Mouse (Mus musculus): Measurements from ENCODE around the gene Tfip11. TPM values are rescaled to one million over a fixed set of nuclear protein-coding genes. Genes with fewer than 3 reads are reported as not detected.

Gene Tfip11
- polyA plus RNA-seq, 1 experiment, result 44.9 TPM

- H3ac ChIP-seq (ENCODE audit: control insufficient read depth, insufficient read length, low read depth), result no peak overlapping the region
- H3K27me3 ChIP-seq (ENCODE audit: control insufficient read depth, insufficient read depth, insufficient read length), result no peaks in the 10 kb centered on the region
- peaks cover 80% of the 10 kb centered on the region for H3K79me3 ChIP-seq (ENCODE audit: low read depth)
- peaks cover 62% of the 10 kb centered on the region for H3K36me3 ChIP-seq (ENCODE audit: control insufficient read depth, insufficient read depth)
- no peak overlapping the region for H3K4me3 ChIP-seq (ENCODE audit: insufficient read depth, poor library complexity, severe bottlenecking)
- H3K79me2 ChIP-seq (ENCODE audit: control insufficient read depth, insufficient read depth), result peaks cover 99% of the 10 kb centered on the region
- TF ChIP-seq MAX (IDR thresholded peaks at IDR 0.05), result no peak
These were observed 25.3 kb upstream of the Tfip11 start for GRCm38 (mm10) chr5:112300721-112301308.

GRCm38 (mm10) chr5:112301694-112302093, 24.5 kb upstream of the Tfip11 start:
- H3K79me3 ChIP-seq (ENCODE audit: low read depth), result peaks cover 74% of the 10 kb centered on the region
- peaks cover 71% of the 10 kb centered on the region for H3K36me3 ChIP-seq (ENCODE audit: control insufficient read depth, insufficient read depth)
- H3K79me2 ChIP-seq (ENCODE audit: control insufficient read depth, insufficient read depth), result peaks cover 99% of the 10 kb centered on the region
- no peaks in the 10 kb centered on the region for H3K27me3 ChIP-seq (ENCODE audit: control insufficient read depth, insufficient read depth, insufficient read length)
- TF ChIP-seq FOSL1 (IDR thresholded peaks at IDR 0.05; ENCODE audit: insufficient read depth, low read length, poor library complexity, severe bottlenecking) (no peak), CEBPB (IDR thresholded peaks at IDR 0.05; ENCODE audit: low read depth) (no peak), MYOG (IDR thresholded peaks at IDR 0.05; ENCODE audit: control insufficient read depth, extremely low read depth, insufficient read length) (no peak), CTCF (IDR thresholded peaks at IDR 0.05; ENCODE audit: control insufficient read depth, insufficient read depth, insufficient read length) (no peak), USF1 (IDR thresholded peaks at IDR 0.05; ENCODE audit: low read depth) (no peak)
- no peak overlapping the region for H3K4me3 ChIP-seq (ENCODE audit: insufficient read depth, poor library complexity, severe bottlenecking)
- H3ac ChIP-seq (ENCODE audit: control insufficient read depth, insufficient read length, low read depth), result no peak overlapping the region

- H3K79me3 ChIP-seq (ENCODE audit: low read depth), result peaks cover 71% of the 10 kb centered on the region
- TF ChIP-seq USF1 (IDR thresholded peaks at IDR 0.05; ENCODE audit: low read depth), result no peak
- TF ChIP-seq FOSL1 (IDR thresholded peaks at IDR 0.05; ENCODE audit: insufficient read depth, low read length, poor library complexity, severe bottlenecking), result no peak
- TF ChIP-seq MYOG (IDR thresholded peaks at IDR 0.05; ENCODE audit: control insufficient read depth, extremely low read depth, insufficient read length), result no peak
- no peak for TF ChIP-seq CEBPB (IDR thresholded peaks at IDR 0.05; ENCODE audit: low read depth)
- no peak for TF ChIP-seq CTCF (IDR thresholded peaks at IDR 0.05; ENCODE audit: control insufficient read depth, insufficient read depth, insufficient read length)
- TF ChIP-seq MYOD1 (IDR thresholded peaks at IDR 0.05; ENCODE audit: control insufficient read depth, insufficient read length, low read depth), result no peak
- no peak for TF ChIP-seq MAX (IDR thresholded peaks at IDR 0.05)
- H3ac ChIP-seq (ENCODE audit: control insufficient read depth, insufficient read length, low read depth), result no peak overlapping the region
- H3K79me2 ChIP-seq (ENCODE audit: control insufficient read depth, insufficient read depth), result peaks cover 93% of the 10 kb centered on the region
- no peak overlapping the region for H3K4me3 ChIP-seq (ENCODE audit: insufficient read depth, poor library complexity, severe bottlenecking)
- peaks cover 73% of the 10 kb centered on the region for H3K36me3 ChIP-seq (ENCODE audit: control insufficient read depth, insufficient read depth)
- no peaks in the 10 kb centered on the region for H3K27me3 ChIP-seq (ENCODE audit: control insufficient read depth, insufficient read depth, insufficient read length)
These were observed 23.8 kb upstream of the Tfip11 start for GRCm38 (mm10) chr5:112302310-112302709.

- TF ChIP-seq MYOG (IDR thresholded peaks at IDR 0.05; ENCODE audit: control insufficient read depth, extremely low read depth, insufficient read length) (no peak), MAX (IDR thresholded peaks at IDR 0.05) (no peak), FOSL1 (IDR thresholded peaks at IDR 0.05; ENCODE audit: insufficient read depth, low read length, poor library complexity, severe bottlenecking) (no peak), USF1 (IDR thresholded peaks at IDR 0.05; ENCODE audit: low read depth) (no peak), CEBPB (IDR thresholded peaks at IDR 0.05; ENCODE audit: low read depth) (no peak), MYOD1 (IDR thresholded peaks at IDR 0.05; ENCODE audit: control insufficient read depth, insufficient read length, low read depth) (no peak), CTCF (IDR thresholded peaks at IDR 0.05; ENCODE audit: control insufficient read depth, insufficient read depth, insufficient read length) (no peak)
- Histone ChIP-seq H3K27me3 (ENCODE audit: control insufficient read depth, insufficient read depth, insufficient read length) (no peaks in the 10 kb centered on the region), H3K36me3 (ENCODE audit: control insufficient read depth, insufficient read depth) (peaks cover 84% of the 10 kb centered on the region), H3ac (ENCODE audit: control insufficient read depth, insufficient read length, low read depth) (no peak overlapping the region), H3K4me3 (ENCODE audit: insufficient read depth, poor library complexity, severe bottlenecking) (no peak overlapping the region), H3K79me3 (ENCODE audit: low read depth) (peaks cover 37% of the 10 kb centered on the region), H3K79me2 (ENCODE audit: control insufficient read depth, insufficient read depth) (peaks cover 64% of the 10 kb centered on the region)
These were observed 20.3 kb upstream of the Tfip11 start for GRCm38 (mm10) chr5:112305842-112306241.

GRCm38 (mm10) chr5:112313222-112313885, 12.8 kb upstream of the Tfip11 start:
- peaks cover 72% of the 10 kb centered on the region for H3K36me3 ChIP-seq (ENCODE audit: control insufficient read depth, insufficient read depth)
- TF ChIP-seq MYOG (IDR thresholded peaks at IDR 0.05; ENCODE audit: control insufficient read depth, extremely low read depth, insufficient read length), result no peak
- no peak for TF ChIP-seq CTCF (IDR thresholded peaks at IDR 0.05; ENCODE audit: control insufficient read depth, insufficient read depth, insufficient read length)
- TF ChIP-seq MAX (IDR thresholded peaks at IDR 0.05), result no peak
- TF ChIP-seq CEBPB (IDR thresholded peaks at IDR 0.05; ENCODE audit: low read depth), result no peak
- no peak for TF ChIP-seq FOSL1 (IDR thresholded peaks at IDR 0.05; ENCODE audit: insufficient read depth, low read length, poor library complexity, severe bottlenecking)
- no peak for TF ChIP-seq MYOD1 (IDR thresholded peaks at IDR 0.05; ENCODE audit: control insufficient read depth, insufficient read length, low read depth)
- TF ChIP-seq USF1 (IDR thresholded peaks at IDR 0.05; ENCODE audit: low read depth), result no peak
- peaks cover 7% of the 10 kb centered on the region for H3K79me2 ChIP-seq (ENCODE audit: control insufficient read depth, insufficient read depth)
- peaks cover 1% of the 10 kb centered on the region for H3K79me3 ChIP-seq (ENCODE audit: low read depth)
- H3ac ChIP-seq (ENCODE audit: control insufficient read depth, insufficient read length, low read depth), result no peak overlapping the region
- no peak overlapping the region for H3K4me3 ChIP-seq (ENCODE audit: insufficient read depth, poor library complexity, severe bottlenecking)
- no peaks in the 10 kb centered on the region for H3K27me3 ChIP-seq (ENCODE audit: control insufficient read depth, insufficient read depth, insufficient read length)

- Histone ChIP-seq H3ac (ENCODE audit: control insufficient read depth, insufficient read length, low read depth) (no peak overlapping the region), H3K36me3 (ENCODE audit: control insufficient read depth, insufficient read depth) (peaks cover 41% of the 10 kb centered on the region), H3K4me3 (ENCODE audit: insufficient read depth, poor library complexity, severe bottlenecking) (no peak overlapping the region), H3K27me3 (ENCODE audit: control insufficient read depth, insufficient read depth, insufficient read length) (no peaks in the 10 kb centered on the region), H3K79me2 (ENCODE audit: control insufficient read depth, insufficient read depth) (no peaks in the 10 kb centered on the region), H3K79me3 (ENCODE audit: low read depth) (no peaks in the 10 kb centered on the region)
- TF ChIP-seq CTCF (IDR thresholded peaks at IDR 0.05; ENCODE audit: control insufficient read depth, insufficient read depth, insufficient read length) (no peak), MAX (IDR thresholded peaks at IDR 0.05) (no peak), FOSL1 (IDR thresholded peaks at IDR 0.05; ENCODE audit: insufficient read depth, low read length, poor library complexity, severe bottlenecking) (no peak), CEBPB (IDR thresholded peaks at IDR 0.05; ENCODE audit: low read depth) (no peak), USF1 (IDR thresholded peaks at IDR 0.05; ENCODE audit: low read depth) (no peak), MYOG (IDR thresholded peaks at IDR 0.05; ENCODE audit: control insufficient read depth, extremely low read depth, insufficient read length) (no peak), MYOD1 (IDR thresholded peaks at IDR 0.05; ENCODE audit: control insufficient read depth, insufficient read length, low read depth) (no peak)
These were observed 9.7 kb upstream of the Tfip11 start for GRCm38 (mm10) chr5:112316468-112316867.
